Comparison of ENCODE assay signal across 24 mouse cellular contexts in genomic region chr17:69841308-69841707, GRCm38 (mm10).
A peak's percentile ranks its signal among the peaks of the same experiment; 100 is the strongest.
DNase-seq lines count a peak whose midpoint lies in the region; ATAC-seq lines count a peak whose summit lies in the region.
"Had no signal": no experiment of that assay in that cellular context is flagged by ENCODE, and none has a peak within 500 bp of the region (broad histone marks: within the 10 kb centered on the region; RNA-seq: fewer than 3 reads in every experiment).

No protein-coding gene starts in this region.

- DNase-seq in forebrain, embryonic 14.5 days (ENCODE audit: low spot score) = peak; percentile 17
- no peak for DNase-seq in forebrain, embryonic 11.5 days (ENCODE audit: low spot score)
- peak; percentile 18 for DNase-seq in neural tube, embryonic 11.5 days (ENCODE audit: low spot score)
- no peak for DNase-seq in cerebellum, adult 11 months
- DNase-seq in adrenal gland, postnatal 14 days = no peak
- DNase-seq: cerebellum, adult 8-10 months; gastrocnemius, postnatal 10 days; heart, adult 18-20 months; heart, postnatal 36 days; kidney, adult 9 months; kidney, postnatal 25 days; left cerebral cortex, postnatal 4 days; lung, adult 18-20 months; lung, postnatal 14 days; midbrain, embryonic 14.5 days; spleen, adult 18-20 months; thymus, adult 18-20 months; thymus, postnatal 4 days had no signal

- no peak overlapping the region for H3K27ac ChIP-seq in forebrain, embryonic 14.5 days (ENCODE audit: low read depth, low read length)
- H3K27ac ChIP-seq in forebrain, embryonic 11.5 days (ENCODE audit: low read depth, low read length) = no peak overlapping the region
- no peak overlapping the region for H3K27ac ChIP-seq in neural tube, embryonic 11.5 days (ENCODE audit: low read depth, low read length)
- no peak overlapping the region for H3K27ac ChIP-seq in neural tube, embryonic 15.5 days (replicated peaks)
- H3K27ac ChIP-seq in forebrain, embryonic 16.5 days (ENCODE audit: low read length) = no peak overlapping the region
- H3K27ac ChIP-seq: left cerebral cortex, adult 2 months had no signal

- no peaks in the 10 kb centered on the region for H3K9me3 ChIP-seq in forebrain, embryonic 14.5 days (replicated peaks; ENCODE audit: control insufficient read depth, low read length)
- no peaks in the 10 kb centered on the region for H3K9me3 ChIP-seq in forebrain, embryonic 11.5 days (ENCODE audit: control insufficient read depth, low read length)
- no peaks in the 10 kb centered on the region for H3K9me3 ChIP-seq in neural tube, embryonic 11.5 days (ENCODE audit: control insufficient read depth, low read length)
- no peaks in the 10 kb centered on the region for H3K9me3 ChIP-seq in neural tube, embryonic 15.5 days (replicated peaks)
- no peaks in the 10 kb centered on the region for H3K9me3 ChIP-seq in forebrain, embryonic 16.5 days (ENCODE audit: control insufficient read depth, low read length)

- H3K4me2 ChIP-seq in forebrain, embryonic 14.5 days (ENCODE audit: low read length) = no peak overlapping the region
- no peak overlapping the region for H3K4me2 ChIP-seq in forebrain, embryonic 11.5 days (ENCODE audit: low read depth, low read length, severe bottlenecking)
- no peak overlapping the region for H3K4me2 ChIP-seq in neural tube, embryonic 11.5 days (ENCODE audit: low read depth)
- no peak overlapping the region for H3K4me2 ChIP-seq in neural tube, embryonic 15.5 days
- no peak overlapping the region for H3K4me2 ChIP-seq in forebrain, embryonic 16.5 days (ENCODE audit: low read length)
- H3K4me2 ChIP-seq: liver, embryonic 11.5 days had no signal

- no peaks in the 10 kb centered on the region for H3K4me1 ChIP-seq in forebrain, embryonic 14.5 days (ENCODE audit: control insufficient read depth, insufficient read depth, low read length)
- no peaks in the 10 kb centered on the region for H3K4me1 ChIP-seq in forebrain, embryonic 11.5 days (replicated peaks; ENCODE audit: control insufficient read depth, insufficient read depth, low read length)
- H3K4me1 ChIP-seq in neural tube, embryonic 11.5 days (ENCODE audit: control insufficient read depth, insufficient read depth, low read length) = no peaks in the 10 kb centered on the region
- H3K4me1 ChIP-seq in neural tube, embryonic 15.5 days = no peaks in the 10 kb centered on the region
- H3K4me1 ChIP-seq in forebrain, embryonic 16.5 days (replicated peaks; ENCODE audit: control insufficient read depth, insufficient read depth, low read length) = no peaks in the 10 kb centered on the region

- ATAC-seq in forebrain, embryonic 14.5 days = peak; percentile 12; the same call in 1 of the 2 replicates
- ATAC-seq in forebrain, embryonic 11.5 days (replicated peaks; ENCODE audit: low FRiP score) = no peak
- peak; percentile 45; the same call in 1 of the 2 replicates for ATAC-seq in neural tube, embryonic 11.5 days (ENCODE audit: insufficient read depth, low FRiP score, low TSS enrichment)
- ATAC-seq in neural tube, embryonic 15.5 days (ENCODE audit: low FRiP score) = no peak; the same call in 1 of the 2 replicates
- ATAC-seq in forebrain, embryonic 16.5 days = peak; percentile 77

- H3K36me3 ChIP-seq in forebrain, embryonic 14.5 days (ENCODE audit: control insufficient read depth, insufficient read depth, low read length) = no peaks in the 10 kb centered on the region
- H3K36me3 ChIP-seq in forebrain, embryonic 11.5 days (ENCODE audit: control insufficient read depth, insufficient read depth, low read length) = no peaks in the 10 kb centered on the region
- H3K36me3 ChIP-seq in neural tube, embryonic 11.5 days (ENCODE audit: control insufficient read depth, insufficient read depth, low read length) = no peaks in the 10 kb centered on the region
- no peaks in the 10 kb centered on the region for H3K36me3 ChIP-seq in neural tube, embryonic 15.5 days
- H3K36me3 ChIP-seq in forebrain, embryonic 16.5 days (ENCODE audit: control insufficient read depth, insufficient read depth) = no peaks in the 10 kb centered on the region

- no peak overlapping the region for H3K4me3 ChIP-seq in forebrain, embryonic 14.5 days (ENCODE audit: low read depth, low read length)
- H3K4me3 ChIP-seq in forebrain, embryonic 11.5 days (ENCODE audit: low read depth, low read length) = no peak overlapping the region
- no peak overlapping the region for H3K4me3 ChIP-seq in neural tube, embryonic 11.5 days (ENCODE audit: low read depth, low read length)
- H3K4me3 ChIP-seq in neural tube, embryonic 15.5 days (replicated peaks) = no peak overlapping the region
- H3K4me3 ChIP-seq in forebrain, embryonic 16.5 days (replicated peaks; ENCODE audit: low read length) = no peak overlapping the region
- H3K4me3 ChIP-seq: left cerebral cortex, adult 2 months; myocyte had no signal

- H3K9ac ChIP-seq in forebrain, embryonic 14.5 days (ENCODE audit: low read length) = no peak overlapping the region
- no peak overlapping the region for H3K9ac ChIP-seq in forebrain, embryonic 11.5 days (ENCODE audit: low read length)
- H3K9ac ChIP-seq in neural tube, embryonic 11.5 days (ENCODE audit: low read length) = no peak overlapping the region
- no peak overlapping the region for H3K9ac ChIP-seq in neural tube, embryonic 15.5 days (replicated peaks)
- H3K9ac ChIP-seq in forebrain, embryonic 16.5 days (replicated peaks; ENCODE audit: low read depth, low read length) = no peak overlapping the region

- H3K27me3 ChIP-seq in forebrain, embryonic 14.5 days (replicated peaks; ENCODE audit: control insufficient read depth, insufficient read depth, low read length) = no peaks in the 10 kb centered on the region
- H3K27me3 ChIP-seq in forebrain, embryonic 11.5 days (ENCODE audit: control insufficient read depth, insufficient read depth, low read length) = no peaks in the 10 kb centered on the region
- no peaks in the 10 kb centered on the region for H3K27me3 ChIP-seq in neural tube, embryonic 11.5 days (ENCODE audit: control insufficient read depth, insufficient read depth, low read length)
- no peaks in the 10 kb centered on the region for H3K27me3 ChIP-seq in neural tube, embryonic 15.5 days (replicated peaks)
- no peaks in the 10 kb centered on the region for H3K27me3 ChIP-seq in forebrain, embryonic 16.5 days (replicated peaks; ENCODE audit: control insufficient read depth, insufficient read depth, low read length)
- H3K27me3 ChIP-seq: CH12.LX had no signal

- 75% methylated on average over 5 of the region's 5 CpGs for WGBS in forebrain, embryonic 14.5 days
- 72% methylated on average over 5 of the region's 5 CpGs for WGBS in forebrain, embryonic 11.5 days
- 51% methylated on average over 5 of the region's 5 CpGs for WGBS in neural tube, embryonic 11.5 days
- WGBS in neural tube, embryonic 15.5 days = 55% methylated on average over 5 of the region's 5 CpGs
- 55% methylated on average over 5 of the region's 5 CpGs for WGBS in forebrain, embryonic 16.5 days

Comparison
In these comparisons a context has a peak if more than half of its experiments do, and no peak if none do; other contexts are left out.
1. ATAC-seq: peak in forebrain, embryonic 14.5 days (single experiment), neural tube, embryonic 11.5 days (single experiment) and forebrain, embryonic 16.5 days (single experiment); none in forebrain, embryonic 11.5 days (single experiment) and neural tube, embryonic 15.5 days (single experiment).
2. DNase-seq: peak in forebrain, embryonic 14.5 days (single experiment) and neural tube, embryonic 11.5 days (single experiment); none in forebrain, embryonic 11.5 days (single experiment), cerebellum, adult 11 months (single experiment) and adrenal gland, postnatal 14 days (single experiment).